Mouse (Mus musculus) G1E (cell line): ENCODE measurements around the gene Fscn1. TPM values are rescaled to one million over a fixed set of nuclear protein-coding genes. Genes with fewer than 3 reads are reported as not detected.

Source experiments
- ATAC-seq: 2 replicates; pipeline ENCODE4 v1.8.0; 2016; ENCODE audit warnings: mild to moderate bottlenecking; ENCODE audit not compliant: insufficient number of reproducible peaks, poor library complexity, low FRiP score, severe bottlenecking; ENCODE audit errors: extremely low read depth
- DNase-seq: peaks from one replicate; pipeline ENCODE4 v3.0.0; 2012; ENCODE audit warnings: low spot score
- H3K27me3 ChIP-seq: 2 replicates; pipeline ENCODE4 v1.6.1; 2012; ENCODE audit warnings: mild to moderate bottlenecking, low read length, inconsistent platforms; ENCODE audit not compliant: insufficient read depth
- H3K36me3 ChIP-seq: replicated peaks from 2 replicates; pipeline ENCODE3; 2012; ENCODE audit warnings: mild to moderate bottlenecking, inconsistent platforms
- H3K4me1 ChIP-seq: 2 replicates; pipeline ENCODE4 v1.6.1; 2012; ENCODE audit warnings: low read depth, low read length, inconsistent platforms, mixed read lengths; ENCODE audit not compliant: insufficient read depth
- H3K4me3 ChIP-seq: 2 replicates; pipeline ENCODE4 v1.5.1; 2012; ENCODE audit warnings: low read depth, mild to moderate bottlenecking, inconsistent platforms, low read length, moderate library complexity, mixed read lengths
- H3K9me3 ChIP-seq: replicated peaks from 2 replicates; pipeline ENCODE4 v1.6.1; 2012; ENCODE audit warnings: inconsistent platforms
- CTCF ChIP-seq: IDR thresholded peaks from 2 replicates; pipeline ENCODE4 v1.5.1; 2012; ENCODE audit warnings: low read depth, low read length, inconsistent platforms, mixed read lengths
- GATA1 ChIP-seq: IDR thresholded peaks from 2 replicates; pipeline ENCODE4 v1.6.1; 2012; ENCODE audit warnings: borderline replicate concordance, low read length, inconsistent platforms, mixed read lengths
- GATA2 ChIP-seq: IDR thresholded peaks from 2 replicates; pipeline ENCODE4 v1.6.1; 2012; ENCODE audit warnings: low read depth, low read length, inconsistent platforms, borderline replicate concordance
- POLR2AphosphoS5 ChIP-seq: IDR thresholded peaks from 2 replicates; pipeline ENCODE4 v1.6.1; 2012; ENCODE audit warnings: low read depth, low read length, inconsistent platforms; ENCODE audit not compliant: insufficient replicate concordance
- TAL1 ChIP-seq: conservative IDR thresholded peaks from 2 replicates; pipeline ENCODE4 v1.6.1; 2012; ENCODE audit warnings: low read depth, low read length, inconsistent platforms, mixed read lengths
- polyA plus RNA-seq: library from polyadenylated mRNA; stranded (reverse); fragments of >175 nt; gene quantifications from 2 replicates; pipeline ENCODE4 v1.2.3, GENCODE M21; 2012
- total RNA-seq, 2 experiments: library from RNA; stranded (forward) in 1 of 2; stranded (reverse) in 1 of 2; fragments of 200-1000 nt in 1 of 2; fragments of >200 nt in 1 of 2; fragmentation: Nextera tagmentation in 1 of 2; gene quantifications; 2 replicates each; pipeline ENCODE4 v1.2.3; 2014 to 2017

The Fscn1 gene
- total and polyA plus RNA-seq, 3 experiments: not detected

DNA sequence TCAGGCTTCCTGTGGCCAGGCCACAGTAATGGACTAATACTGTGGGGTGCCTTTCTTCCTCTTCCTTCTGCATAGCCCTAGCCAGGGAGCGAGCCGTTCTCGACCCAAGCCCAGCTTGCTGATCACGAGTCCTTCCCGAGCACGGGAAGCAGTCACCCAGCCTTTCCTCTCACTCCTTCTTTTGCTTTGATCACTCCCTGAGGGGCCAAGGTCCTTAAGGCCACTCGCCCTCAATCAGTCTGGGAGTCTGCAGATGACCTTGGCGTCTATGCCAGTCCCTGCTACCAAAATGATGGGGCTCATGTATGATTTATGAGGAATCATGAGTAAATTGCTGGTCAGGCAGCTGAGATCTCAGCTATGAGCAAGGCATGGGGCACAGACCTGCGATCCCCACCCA lies 37.4 kb downstream of the Fscn1 start:
- Histone ChIP-seq H3K27me3 (no peaks in the 10 kb centered on the region), H3K9me3 (no peaks in the 10 kb centered on the region), H3K4me3 (no peak overlapping the region), H3K4me1 (peaks cover 3% of the 10 kb centered on the region; the same call in 1 of the 2 replicates), H3K36me3 (peaks cover 94% of the 10 kb centered on the region)
- no peak for ATAC-seq
- no peak for DNase-seq
- no peak for TF ChIP-seq POLR2AphosphoS5
- no peak for TF ChIP-seq CTCF
- no peak for TF ChIP-seq GATA2
- no peak for TF ChIP-seq TAL1
- TF ChIP-seq GATA1: no peak

DNA sequence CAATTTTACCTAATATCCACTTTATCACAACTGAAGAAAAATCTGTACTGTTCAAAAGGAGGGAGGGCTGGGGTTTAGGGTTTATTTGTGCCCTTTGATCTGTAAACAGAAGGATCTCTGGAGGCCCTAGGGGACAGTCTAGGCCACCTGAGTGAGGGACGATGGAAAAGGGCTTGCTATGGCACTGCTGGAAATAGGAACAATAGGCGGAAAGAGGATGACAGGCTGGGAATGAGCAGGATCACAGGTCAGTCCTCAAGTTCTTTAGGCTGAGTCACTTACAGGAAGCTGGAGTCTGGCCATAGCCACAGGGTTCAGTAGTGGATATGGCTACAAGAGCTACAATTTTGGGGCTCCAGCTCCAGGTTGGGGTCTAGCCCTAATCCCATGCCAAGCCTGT lies 38.0 kb downstream of the Fscn1 start:
- no peak for ATAC-seq
- H3K4me3 ChIP-seq: no peak overlapping the region
- peaks cover 94% of the 10 kb centered on the region for H3K36me3 ChIP-seq
- no peaks in the 10 kb centered on the region for H3K9me3 ChIP-seq
- H3K4me1 ChIP-seq: peaks cover 3% of the 10 kb centered on the region; the same call in 1 of the 2 replicates
- DNase-seq: no peak
- H3K27me3 ChIP-seq: no peaks in the 10 kb centered on the region
- TF ChIP-seq POLR2AphosphoS5: no peak
- TF ChIP-seq GATA2: no peak
- TF ChIP-seq TAL1: no peak
- no peak for TF ChIP-seq CTCF
- no peak for TF ChIP-seq GATA1

DNA sequence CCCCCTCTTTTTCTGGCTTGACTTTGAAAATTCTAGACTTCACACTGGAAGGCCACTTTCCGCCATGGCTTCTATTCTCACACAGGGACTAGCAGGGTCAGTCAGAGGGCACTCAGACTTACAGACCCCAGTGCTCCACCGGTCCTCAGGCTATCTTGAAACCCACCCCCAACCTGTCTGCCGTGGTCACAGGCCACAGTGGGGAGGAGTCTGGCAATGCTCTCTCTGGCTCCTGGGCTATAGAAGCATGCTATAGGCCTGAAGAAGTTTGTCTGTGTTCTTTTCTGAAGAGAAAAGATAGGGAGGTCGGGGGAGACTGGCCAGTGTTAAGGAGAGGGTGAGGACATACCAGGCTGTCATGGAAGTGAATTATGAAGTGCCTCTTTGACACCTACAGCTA lies 39.9 kb downstream of the Fscn1 start:
- no peaks in the 10 kb centered on the region for H3K9me3 ChIP-seq
- DNase-seq (no peak), ATAC-seq (no peak)
- H3K27me3 ChIP-seq: no peaks in the 10 kb centered on the region
- TF ChIP-seq TAL1: no peak
- no peak for TF ChIP-seq CTCF
- no peak for TF ChIP-seq GATA2
- no peak for TF ChIP-seq POLR2AphosphoS5
- no peak for TF ChIP-seq GATA1
- H3K4me3 ChIP-seq: no peak overlapping the region
- H3K4me1 ChIP-seq: no peaks in the 10 kb centered on the region
- peaks cover 87% of the 10 kb centered on the region for H3K36me3 ChIP-seq

DNA sequence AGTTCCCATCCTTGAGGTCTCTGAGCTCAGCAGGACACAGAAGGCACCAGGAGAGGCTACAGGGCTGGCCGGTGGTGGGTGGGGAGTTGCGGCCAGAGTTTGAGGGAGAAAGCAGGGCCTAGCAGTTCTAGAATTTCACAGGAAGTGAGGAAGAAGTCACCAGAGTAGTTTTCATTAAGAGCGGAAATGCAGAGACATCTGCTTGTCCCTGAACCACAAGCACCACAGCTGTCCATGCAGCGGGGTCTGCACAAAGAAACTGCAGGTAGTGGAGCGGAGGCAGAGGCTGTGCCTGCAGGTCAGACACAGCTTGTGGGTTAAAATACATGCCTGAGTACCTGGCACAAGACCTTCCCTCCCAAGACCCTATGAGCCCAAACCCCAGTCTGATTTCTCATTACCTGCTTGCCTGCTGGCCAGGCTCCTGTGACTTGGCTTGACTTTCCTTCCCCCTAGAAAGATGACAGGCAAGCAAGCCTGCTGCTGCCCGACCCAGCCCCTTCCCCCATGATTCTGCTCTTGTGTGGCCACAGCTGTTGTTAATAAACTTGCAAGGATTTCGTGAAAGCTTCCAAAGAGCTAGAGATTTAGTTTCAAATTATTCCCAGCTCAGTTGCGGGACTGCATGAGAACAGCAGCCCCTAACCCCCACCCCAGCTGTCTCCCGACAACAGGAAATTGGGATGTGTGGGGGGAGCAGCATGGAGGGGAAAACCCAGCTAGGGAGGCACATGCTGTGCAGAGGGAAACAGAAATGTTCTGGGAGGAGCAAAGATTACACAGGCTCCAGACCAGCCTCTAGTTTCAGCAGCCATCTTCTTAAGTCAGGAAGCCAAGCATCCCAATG lies 40.7 kb downstream of the Fscn1 start:
- H3K4me3 ChIP-seq: no peak overlapping the region
- no peak for DNase-seq
- ATAC-seq: no peak
- H3K36me3 ChIP-seq: peaks cover 82% of the 10 kb centered on the region
- no peaks in the 10 kb centered on the region for H3K4me1 ChIP-seq
- no peak for TF ChIP-seq CTCF
- TF ChIP-seq POLR2AphosphoS5: no peak
- TF ChIP-seq GATA1: no peak
- no peak for TF ChIP-seq TAL1
- no peak for TF ChIP-seq GATA2
- no peaks in the 10 kb centered on the region for H3K27me3 ChIP-seq
- no peaks in the 10 kb centered on the region for H3K9me3 ChIP-seq

DNA sequence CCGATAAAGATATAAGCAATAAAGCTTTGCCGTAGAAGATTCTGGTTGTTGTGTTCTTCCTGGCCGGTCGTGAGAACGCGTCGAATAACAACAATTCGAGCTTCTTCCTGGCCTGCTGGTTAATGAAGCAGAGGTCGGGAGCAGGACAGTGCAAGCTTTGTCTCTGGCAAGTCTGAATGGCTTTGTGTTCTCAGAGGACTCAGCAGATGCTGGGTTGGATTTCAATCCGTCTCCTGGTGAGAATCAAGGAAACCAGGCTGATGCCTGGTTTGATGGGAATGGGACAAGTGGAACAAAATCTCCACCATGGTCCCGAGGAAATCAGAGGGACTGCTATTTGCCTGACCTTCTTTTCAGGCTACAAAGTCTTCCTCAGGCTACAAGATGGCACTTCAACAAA lies 49.2 kb downstream of the Fscn1 start:
- ATAC-seq: no peak
- DNase-seq: no peak
- no peaks in the 10 kb centered on the region for H3K4me1 ChIP-seq
- no peaks in the 10 kb centered on the region for H3K27me3 ChIP-seq
- no peak for TF ChIP-seq CTCF
- TF ChIP-seq TAL1: no peak
- TF ChIP-seq GATA2: no peak
- no peak for TF ChIP-seq GATA1
- TF ChIP-seq POLR2AphosphoS5: no peak
- no peaks in the 10 kb centered on the region for H3K9me3 ChIP-seq
- no peak overlapping the region for H3K4me3 ChIP-seq
- H3K36me3 ChIP-seq: peaks cover 53% of the 10 kb centered on the region

DNA sequence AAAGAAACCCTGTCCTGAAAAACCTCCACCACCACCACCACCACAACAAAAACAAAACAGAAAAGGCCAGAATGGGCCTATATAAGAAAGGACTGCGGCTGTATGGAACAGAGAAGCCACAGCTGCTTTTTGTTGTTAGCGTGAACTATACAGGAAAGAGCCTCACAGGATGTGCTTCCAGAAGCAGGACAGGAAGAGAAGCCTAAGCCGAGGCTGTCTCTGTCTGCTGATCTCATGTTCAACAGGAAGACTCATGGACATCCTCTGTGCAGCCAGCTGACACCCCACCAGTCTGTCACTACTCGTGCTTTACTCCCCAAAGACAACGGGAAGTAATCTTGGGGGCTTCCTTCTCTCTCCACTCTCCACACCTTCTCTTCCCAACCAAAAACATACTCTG lies 57.3 kb downstream of the Fscn1 start:
- TF ChIP-seq GATA1 (no peak), GATA2 (no peak), TAL1 (no peak), CTCF (no peak)
- DNase-seq (no peak), ATAC-seq (no peak)
- Histone ChIP-seq H3K36me3 (peaks cover 94% of the 10 kb centered on the region), H3K4me3 (no peak overlapping the region), H3K27me3 (no peaks in the 10 kb centered on the region), H3K4me1 (no peaks in the 10 kb centered on the region), H3K9me3 (no peaks in the 10 kb centered on the region)

Other genes with a start within 250 kb of the Fscn1 start
- gene Tnrc18, start 142.7 kb upstream of the Fscn1 start, total RNA-seq (2014; fragmentation: Nextera tagmentation): 30.2 and 36.3 TPM in 2 replicates
- 4.6 and 5.4 TPM in 2 replicates for gene Tnrc18, start 142.7 kb upstream of the Fscn1 start, total RNA-seq (2017)
- 81.6 and 90.7 TPM in 2 replicates for gene Tnrc18, start 142.7 kb upstream of the Fscn1 start, polyA plus RNA-seq
- 10.8 and 16.2 TPM in 2 replicates for gene Fbxl18, start 64.9 kb upstream of the Fscn1 start, total RNA-seq (2014; fragmentation: Nextera tagmentation)
- 4.6 and 5.5 TPM in 2 replicates for gene Fbxl18, start 64.9 kb upstream of the Fscn1 start, total RNA-seq (2017)
- gene Fbxl18, start 64.9 kb upstream of the Fscn1 start, polyA plus RNA-seq: 14.8 and 21.3 TPM in 2 replicates
- gene Actb, start 53.6 kb upstream of the Fscn1 start, total RNA-seq (2014; fragmentation: Nextera tagmentation): 5,110 and 5,465 TPM in 2 replicates
- gene Actb, start 53.6 kb upstream of the Fscn1 start, total RNA-seq (2017): 4,783 and 4,919 TPM in 2 replicates
- 1,879 and 3,214 TPM in 2 replicates for gene Actb, start 53.6 kb upstream of the Fscn1 start, polyA plus RNA-seq
- gene Rnf216, start 152.7 kb downstream of the Fscn1 start, total RNA-seq (2014; fragmentation: Nextera tagmentation): 87.4 and 89.5 TPM in 2 replicates
- 41.9 and 54.9 TPM in 2 replicates for gene Rnf216, start 152.7 kb downstream of the Fscn1 start, total RNA-seq (2017)
- 35.3 and 35.5 TPM in 2 replicates for gene Rnf216, start 152.7 kb downstream of the Fscn1 start, polyA plus RNA-seq
- gene Olfr718-ps1, start 187.2 kb downstream of the Fscn1 start, total RNA-seq (2014; fragmentation: Nextera tagmentation): 0.23 TPM in 1 of 2 replicates, not detected in the other
- 0.12 and 0.16 TPM in 2 replicates for gene Olfr718-ps1, start 187.2 kb downstream of the Fscn1 start, total RNA-seq (2017)
- not detected in 2 replicates for gene Olfr718-ps1, start 187.2 kb downstream of the Fscn1 start, polyA plus RNA-seq
- gene Rbak, start 220.4 kb downstream of the Fscn1 start, total RNA-seq (2014; fragmentation: Nextera tagmentation): 21.4 and 26.6 TPM in 2 replicates
- 19.8 and 21.5 TPM in 2 replicates for gene Rbak, start 220.4 kb downstream of the Fscn1 start, total RNA-seq (2017)
- gene Rbak, start 220.4 kb downstream of the Fscn1 start, polyA plus RNA-seq: 3.0 TPM in 2 replicates
- gene Spdye4b, start 220.7 kb downstream of the Fscn1 start, total RNA-seq (2014; fragmentation: Nextera tagmentation): 0.53 TPM in 1 of 2 replicates, not detected in the other
- 0.05 and 0.17 TPM in 2 replicates for gene Spdye4b, start 220.7 kb downstream of the Fscn1 start, total RNA-seq (2017)
- gene Spdye4b, start 220.7 kb downstream of the Fscn1 start, polyA plus RNA-seq: not detected in 2 replicates